Mouse (Mus musculus): ENCODE measurements at regions not wholly inside any gene's neighbourhood (a gene's known extent, or its start where the extent isn't known, plus 50 kb on each side); places are given as distances from the start of the nearest gene placed in this dataset.

DNA sequence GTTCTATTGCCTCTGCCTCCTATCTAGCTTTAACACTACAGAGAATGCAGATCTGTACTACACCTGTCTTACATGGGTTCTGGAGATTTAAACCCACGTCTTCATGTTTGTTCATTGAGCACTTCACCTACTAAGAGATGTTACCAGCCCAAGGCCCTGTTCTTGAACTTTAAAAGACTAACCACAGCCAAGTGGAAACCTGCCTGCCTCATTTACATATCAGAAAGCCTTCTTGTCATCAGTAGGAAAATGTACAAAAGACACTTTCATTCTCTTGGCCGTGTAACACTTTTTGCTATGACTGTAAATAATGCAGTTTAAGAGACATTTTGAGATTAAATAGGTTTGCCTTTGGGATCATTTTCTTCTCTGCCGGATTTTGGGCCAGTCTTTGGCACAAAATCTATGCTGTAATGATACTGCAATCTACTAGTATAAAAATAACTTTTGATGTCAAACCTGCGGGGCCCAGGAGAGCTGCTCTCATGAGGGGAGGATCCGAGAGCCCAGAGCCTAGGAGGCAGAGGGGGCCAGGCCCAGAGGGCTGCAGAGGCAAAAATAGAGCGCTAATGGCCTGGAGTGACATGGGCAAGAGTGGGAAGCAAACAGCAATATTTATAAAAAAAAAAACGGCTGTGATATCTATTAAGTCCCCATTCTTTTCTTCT, 318.4 kb upstream of the Myo3a start:
- Histone ChIP-seq H3K4me3 (replicated peaks) (no peak overlapping the region), H3K4me1 (no peaks in the 10 kb centered on the region), H3K27me3 (replicated peaks) (no peaks in the 10 kb centered on the region), H3K9me3 (0 out of 2 replicates have a peak, but pooled peaks cover 3% of the 10 kb centered on the region), H3K36me3 (replicated peaks; ENCODE audit: low read length) (no peaks in the 10 kb centered on the region)
- no peak for TF ChIP-seq GATA1 (IDR thresholded peaks at IDR 0.05; ENCODE audit: borderline replicate concordance, low read length)
- TF ChIP-seq FLI1 (IDR thresholded peaks at IDR 0.05; ENCODE audit: low read length) = no peak

DNA sequence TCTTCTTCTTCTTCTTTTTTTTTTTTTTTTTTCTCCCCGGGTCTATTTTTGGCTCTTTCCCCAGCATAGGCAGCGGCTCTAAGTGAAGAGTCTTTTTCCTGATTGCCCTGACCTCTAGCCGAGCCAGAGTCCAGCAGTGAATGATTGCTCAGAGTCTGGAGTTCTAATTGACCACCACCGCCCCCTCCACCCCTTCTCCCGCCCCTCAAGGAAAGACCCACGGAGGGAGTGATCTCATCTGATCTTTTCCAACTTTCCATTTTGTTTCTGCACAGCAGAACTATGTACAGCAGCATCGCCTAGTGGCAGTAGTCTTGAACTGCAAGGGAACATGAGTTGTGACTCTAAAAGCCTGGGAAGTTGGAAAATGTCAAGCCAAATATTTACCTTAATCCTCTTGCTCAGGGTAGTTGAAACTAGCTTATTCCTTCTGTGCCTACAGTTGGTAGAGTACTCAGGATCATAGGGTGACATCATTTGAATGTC, 317.8 kb upstream of the Myo3a start:
- peak overlapping the region; percentile 81 for H3K4me3 ChIP-seq (replicated peaks)
- no peaks in the 10 kb centered on the region for H3K27me3 ChIP-seq (replicated peaks)
- 0 out of 2 replicates have a peak, but pooled peaks cover 3% of the 10 kb centered on the region for H3K9me3 ChIP-seq
- H3K36me3 ChIP-seq (replicated peaks; ENCODE audit: low read length) = no peaks in the 10 kb centered on the region
- TF ChIP-seq GATA1 (IDR thresholded peaks at IDR 0.05; ENCODE audit: borderline replicate concordance, low read length) (no peak), FLI1 (IDR thresholded peaks at IDR 0.05; ENCODE audit: low read length) (no peak)
- H3K4me1 ChIP-seq = no peaks in the 10 kb centered on the region

DNA sequence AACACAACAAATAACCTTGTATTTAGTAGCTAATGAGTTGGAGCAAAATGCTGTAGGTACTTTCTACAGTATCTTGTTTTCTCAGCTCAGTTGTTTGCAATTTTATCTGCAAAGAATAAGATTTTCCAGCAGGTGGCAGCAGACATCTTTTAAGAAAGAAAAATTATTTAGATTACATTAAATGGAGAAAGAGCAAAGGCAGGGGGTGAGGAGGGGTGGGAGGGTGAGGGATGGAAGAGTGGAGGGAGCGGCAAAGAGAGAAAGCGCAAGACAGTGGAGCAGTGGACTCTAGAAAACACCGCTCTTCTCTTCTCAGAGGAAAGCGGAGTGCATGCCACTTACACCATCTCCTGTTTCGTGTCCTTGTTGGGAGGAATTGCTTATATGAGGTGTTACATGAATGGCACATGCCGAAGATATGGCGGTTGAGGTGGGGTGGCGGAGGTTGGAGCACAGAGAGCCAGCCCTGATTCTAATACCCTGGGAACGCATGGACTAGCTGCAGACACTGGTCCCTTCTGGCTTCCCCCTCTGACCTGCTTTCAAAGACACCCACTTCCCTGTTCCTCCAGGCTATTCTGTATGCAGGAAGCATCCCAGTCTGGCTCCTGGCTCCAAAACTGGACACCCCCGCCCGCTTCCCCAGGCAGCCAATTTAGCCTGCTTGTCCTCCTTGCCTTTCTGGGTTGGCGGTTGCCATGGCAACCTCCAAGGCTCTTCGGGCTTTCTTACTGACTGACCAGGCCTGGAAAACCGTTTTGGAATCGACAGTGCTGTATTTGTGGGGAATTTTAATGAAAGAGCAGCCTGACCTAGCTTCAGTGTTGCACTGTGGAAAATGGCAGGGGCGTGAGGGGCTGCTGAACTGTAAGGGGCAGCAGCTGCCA, 309.3 kb upstream of the Myo3a start:
- Histone ChIP-seq H3K27me3 (replicated peaks) (peaks cover 6% of the 10 kb centered on the region), H3K4me3 (replicated peaks) (peak overlapping the region; percentile 74), H3K36me3 (replicated peaks; ENCODE audit: low read length) (no peaks in the 10 kb centered on the region), H3K4me1 (peaks cover 9% of the 10 kb centered on the region; the same call in 1 of the 2 replicates), H3K9me3 (peaks cover 12% of the 10 kb centered on the region)
- no peak for TF ChIP-seq GATA1 (IDR thresholded peaks at IDR 0.05; ENCODE audit: borderline replicate concordance, low read length)
- no peak for TF ChIP-seq FLI1 (IDR thresholded peaks at IDR 0.05; ENCODE audit: low read length)

DNA sequence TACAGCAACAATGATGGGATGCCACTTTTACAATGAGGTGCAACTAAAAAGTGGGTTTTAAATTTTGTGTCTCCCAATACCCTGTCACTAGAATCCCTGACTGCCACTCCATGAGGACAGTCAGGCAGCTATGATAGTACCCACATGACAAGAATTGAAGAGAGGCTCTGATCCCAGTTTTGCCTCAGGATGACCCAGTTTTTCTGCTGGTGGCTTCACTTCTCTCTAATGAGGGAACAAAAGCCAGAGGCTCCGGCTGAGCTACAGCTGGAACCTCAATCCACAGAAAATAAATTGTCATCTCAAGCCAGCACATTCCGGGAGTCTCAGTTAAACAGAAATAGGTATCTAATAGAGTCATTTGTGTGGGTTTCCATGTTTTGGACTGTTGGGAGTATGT, 308.2 kb upstream of the Myo3a start:
- TF ChIP-seq GATA1 (IDR thresholded peaks at IDR 0.05; ENCODE audit: borderline replicate concordance, low read length) (no peak), FLI1 (IDR thresholded peaks at IDR 0.05; ENCODE audit: low read length) (no peak)
- Histone ChIP-seq H3K27me3 (replicated peaks) (peaks cover 6% of the 10 kb centered on the region), H3K4me3 (replicated peaks) (no peak overlapping the region), H3K9me3 (peaks cover 12% of the 10 kb centered on the region), H3K36me3 (replicated peaks; ENCODE audit: low read length) (no peaks in the 10 kb centered on the region), H3K4me1 (peaks cover 9% of the 10 kb centered on the region; the same call in 1 of the 2 replicates)

DNA sequence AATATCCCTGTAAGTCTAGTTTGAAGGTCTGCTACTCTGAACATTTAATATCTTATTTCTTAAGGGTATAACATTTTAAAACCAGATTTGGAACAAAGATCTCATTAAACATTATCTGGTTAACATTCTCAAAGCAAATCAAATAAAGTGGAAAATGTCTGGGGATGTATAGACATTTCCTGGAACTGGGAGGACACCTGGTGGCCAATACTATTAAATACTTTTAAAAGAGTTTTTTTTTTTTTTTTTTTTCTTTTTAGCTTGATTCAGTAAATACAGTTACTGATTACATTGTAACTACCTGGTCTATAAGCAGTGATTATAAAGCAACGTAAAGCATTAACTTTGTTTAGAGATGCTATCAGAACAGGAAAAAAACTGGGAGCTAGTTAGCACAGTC, 299.6 kb upstream of the Myo3a start:
- no peak overlapping the region for H3K4me3 ChIP-seq (replicated peaks)
- H3K4me1 ChIP-seq = no peaks in the 10 kb centered on the region
- H3K27me3 ChIP-seq (replicated peaks) = peaks cover 2% of the 10 kb centered on the region
- H3K9me3 ChIP-seq = no peaks in the 10 kb centered on the region
- H3K36me3 ChIP-seq (replicated peaks; ENCODE audit: low read length) = no peaks in the 10 kb centered on the region
- TF ChIP-seq GATA1 (IDR thresholded peaks at IDR 0.05; ENCODE audit: borderline replicate concordance, low read length) = no peak
- no peak for TF ChIP-seq FLI1 (IDR thresholded peaks at IDR 0.05; ENCODE audit: low read length)

DNA sequence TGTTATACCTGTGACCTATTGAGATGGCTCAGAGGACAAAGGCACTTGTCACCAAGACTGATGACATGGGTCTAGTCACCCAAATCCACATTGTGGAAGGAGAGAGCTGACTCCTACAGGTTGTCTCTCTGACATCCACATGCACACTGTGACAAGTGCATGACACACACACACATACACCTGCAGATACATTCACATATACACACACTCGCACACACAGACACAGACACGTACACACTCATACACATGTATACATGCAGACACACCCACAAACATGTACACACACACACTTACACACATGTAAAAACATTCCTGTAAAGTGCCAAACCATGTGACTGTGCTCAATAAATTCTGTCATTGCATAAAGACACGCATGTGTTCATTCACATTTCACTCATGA, 287.3 kb upstream of the Myo3a start:
- no peak for TF ChIP-seq GATA1 (IDR thresholded peaks at IDR 0.05; ENCODE audit: borderline replicate concordance, low read length)
- H3K4me3 ChIP-seq (replicated peaks) = no peak overlapping the region
- no peaks in the 10 kb centered on the region for H3K27me3 ChIP-seq (replicated peaks)
- H3K36me3 ChIP-seq (replicated peaks; ENCODE audit: low read length) = no peaks in the 10 kb centered on the region
- no peaks in the 10 kb centered on the region for H3K4me1 ChIP-seq
- no peaks in the 10 kb centered on the region for H3K9me3 ChIP-seq

DNA sequence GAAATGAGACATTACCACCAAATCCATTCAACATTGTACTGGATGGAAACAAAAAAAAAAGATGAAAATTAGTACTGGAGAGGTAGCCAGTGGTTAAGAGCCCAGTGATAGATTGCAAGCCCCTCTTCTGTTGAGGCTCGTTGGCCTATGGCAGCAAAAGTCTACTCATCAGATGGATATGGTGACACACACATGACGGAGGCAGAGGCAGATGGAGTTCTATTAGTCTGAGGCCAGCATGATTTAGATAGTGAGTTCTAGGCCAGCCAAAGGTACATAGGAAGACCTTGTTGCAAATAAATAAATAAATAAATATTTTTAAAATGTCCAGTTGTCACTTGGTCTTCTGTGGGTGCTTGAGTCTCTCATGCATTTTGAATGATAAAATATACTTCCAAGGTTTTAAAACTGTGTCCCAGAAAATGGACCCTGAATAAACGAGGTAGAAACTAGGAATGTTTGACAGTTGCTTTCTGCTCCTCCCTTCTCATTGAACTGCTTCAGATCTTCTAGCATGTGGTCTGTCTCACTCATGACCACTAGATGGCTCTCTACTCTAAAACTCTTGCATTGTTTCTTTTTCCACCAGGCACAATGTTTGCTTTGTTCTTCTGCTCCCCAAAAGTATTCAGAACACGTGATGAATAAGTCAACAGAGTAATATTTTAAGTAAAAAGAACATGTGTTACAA, 286.4 kb upstream of the Myo3a start:
- no peaks in the 10 kb centered on the region for H3K4me1 ChIP-seq
- no peaks in the 10 kb centered on the region for H3K9me3 ChIP-seq
- no peaks in the 10 kb centered on the region for H3K27me3 ChIP-seq (replicated peaks)
- no peak overlapping the region for H3K4me3 ChIP-seq (replicated peaks)
- H3K36me3 ChIP-seq (replicated peaks; ENCODE audit: low read length) = no peaks in the 10 kb centered on the region
- TF ChIP-seq GATA1 (IDR thresholded peaks at IDR 0.05; ENCODE audit: borderline replicate concordance, low read length) = no peak
- TF ChIP-seq FLI1 (IDR thresholded peaks at IDR 0.05; ENCODE audit: low read length) = no peak

DNA sequence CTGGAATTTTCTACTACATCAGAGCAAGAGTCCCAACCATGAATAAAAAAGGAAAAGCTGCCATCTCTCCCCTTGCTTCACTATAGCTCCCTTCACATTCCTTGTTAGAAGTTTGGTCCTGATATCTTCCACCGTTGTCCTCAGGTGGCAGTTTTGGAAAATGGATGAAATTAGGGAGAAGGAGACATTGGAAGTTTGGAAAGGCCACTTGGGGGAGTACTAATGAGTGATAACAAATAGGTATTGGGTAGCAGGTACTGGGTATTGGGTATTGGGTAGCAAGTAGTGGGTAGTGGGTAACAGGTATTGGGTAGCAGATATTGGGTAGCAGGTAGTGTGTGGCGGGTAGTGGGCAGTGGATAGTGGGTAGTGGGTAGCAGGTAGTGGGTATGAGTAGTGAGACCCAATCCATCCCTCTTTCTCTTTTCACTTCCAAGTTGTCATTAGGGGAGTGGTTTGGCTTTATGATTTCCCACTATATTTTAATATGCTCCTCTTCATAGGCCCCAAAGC, 285.8 kb upstream of the Myo3a start:
- TF ChIP-seq FLI1 (IDR thresholded peaks at IDR 0.05; ENCODE audit: low read length) = no peak
- no peak for TF ChIP-seq GATA1 (IDR thresholded peaks at IDR 0.05; ENCODE audit: borderline replicate concordance, low read length)
- Histone ChIP-seq H3K36me3 (replicated peaks; ENCODE audit: low read length) (no peaks in the 10 kb centered on the region), H3K4me3 (replicated peaks) (no peak overlapping the region), H3K27me3 (replicated peaks) (no peaks in the 10 kb centered on the region), H3K9me3 (no peaks in the 10 kb centered on the region), H3K4me1 (no peaks in the 10 kb centered on the region)

DNA sequence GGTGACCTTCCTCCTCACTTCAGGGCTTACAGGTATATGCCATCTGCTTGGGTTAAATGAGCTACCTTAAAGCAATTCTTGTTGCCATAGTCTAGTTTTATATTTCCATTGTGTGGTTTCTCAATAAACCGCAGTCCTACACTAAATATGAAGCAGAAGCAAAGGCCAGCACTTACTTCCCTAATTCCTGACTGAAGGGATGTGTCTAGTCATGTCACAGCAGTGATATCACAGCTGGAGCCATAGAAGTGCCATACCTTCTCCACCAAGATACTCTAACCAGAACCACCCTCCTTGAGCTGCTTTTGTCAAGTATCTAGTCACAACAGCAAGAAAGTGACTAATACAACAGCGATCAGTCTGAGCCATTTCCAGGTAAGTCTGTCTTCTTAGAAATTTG, 283.6 kb upstream of the Myo3a start:
- TF ChIP-seq FLI1 (IDR thresholded peaks at IDR 0.05; ENCODE audit: low read length) (no peak), GATA1 (IDR thresholded peaks at IDR 0.05; ENCODE audit: borderline replicate concordance, low read length) (no peak)
- no peaks in the 10 kb centered on the region for H3K27me3 ChIP-seq (replicated peaks)

More for the DNA sequence above, 283.6 kb upstream of the Myo3a start:
- no peak overlapping the region for H3K4me3 ChIP-seq (replicated peaks)
- H3K9me3 ChIP-seq = no peaks in the 10 kb centered on the region
- no peaks in the 10 kb centered on the region for H3K4me1 ChIP-seq
- no peaks in the 10 kb centered on the region for H3K36me3 ChIP-seq (replicated peaks; ENCODE audit: low read length)
